Mouse (Mus musculus) sigmoid colon, adult 10 weeks (tissue): Measurements from ENCODE around the gene Acat1. TPM values are rescaled to one million over a fixed set of nuclear protein-coding genes. Genes with fewer than 3 reads are reported as not detected.

Experiments used
- polyA plus RNA-seq: library from polyadenylated mRNA; stranded (reverse); fragments of 350-450 nt; fragmentation: Illumina TruSeq; extraction: RNeasy Lipid Tissue Mini Kit (QIAGEN cat#74804); gene quantifications from one replicate; pipeline ENCODE4 v1.2.3, GENCODE M21; 2014; ENCODE audit warnings: low read depth, low replicate concordance

The Acat1 gene
- 111 TPM for polyA plus RNA-seq

DNA sequence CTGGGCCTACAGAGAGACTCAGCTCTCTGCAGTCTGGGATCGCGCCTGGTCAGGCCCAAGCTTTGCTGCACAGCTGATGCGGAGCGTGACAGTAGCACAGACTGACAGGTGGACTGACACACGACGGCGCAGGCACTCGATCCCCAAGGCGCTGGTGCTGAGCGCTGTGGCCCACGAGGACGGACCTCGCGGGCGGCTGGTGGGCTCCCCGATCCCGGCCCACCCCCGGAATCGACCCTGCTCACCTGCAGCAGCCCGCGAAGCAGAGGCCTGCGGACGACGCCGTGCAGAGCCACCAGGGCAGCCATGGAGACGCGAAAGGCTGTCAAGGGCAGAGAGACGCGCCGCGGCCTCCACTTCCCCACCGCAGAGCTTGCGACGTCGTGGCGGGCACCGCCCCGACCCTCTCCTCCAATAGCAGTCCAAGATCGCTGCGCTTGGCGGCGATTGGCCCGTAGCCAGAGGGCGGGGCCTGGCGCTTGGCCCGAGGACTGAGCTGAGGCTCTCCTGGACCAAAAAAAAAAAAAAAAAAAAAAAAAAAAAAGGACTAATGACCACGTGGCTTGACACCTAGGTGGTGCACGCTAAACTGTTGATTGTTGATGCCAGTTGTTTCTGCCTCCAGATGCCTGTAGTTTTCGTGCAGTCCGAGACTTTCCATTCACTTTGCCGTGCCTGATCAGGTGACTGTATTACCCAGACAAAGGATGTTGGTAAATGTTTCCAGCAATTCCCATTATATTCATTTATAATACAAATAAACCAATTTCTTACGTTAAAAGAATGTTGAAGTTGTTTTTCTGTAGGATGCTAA is at the start of gene Acat1:
TSS of gene Acat1 (minus strand) at position 415 of the 814 bp plus-strand sequence.

DNA sequence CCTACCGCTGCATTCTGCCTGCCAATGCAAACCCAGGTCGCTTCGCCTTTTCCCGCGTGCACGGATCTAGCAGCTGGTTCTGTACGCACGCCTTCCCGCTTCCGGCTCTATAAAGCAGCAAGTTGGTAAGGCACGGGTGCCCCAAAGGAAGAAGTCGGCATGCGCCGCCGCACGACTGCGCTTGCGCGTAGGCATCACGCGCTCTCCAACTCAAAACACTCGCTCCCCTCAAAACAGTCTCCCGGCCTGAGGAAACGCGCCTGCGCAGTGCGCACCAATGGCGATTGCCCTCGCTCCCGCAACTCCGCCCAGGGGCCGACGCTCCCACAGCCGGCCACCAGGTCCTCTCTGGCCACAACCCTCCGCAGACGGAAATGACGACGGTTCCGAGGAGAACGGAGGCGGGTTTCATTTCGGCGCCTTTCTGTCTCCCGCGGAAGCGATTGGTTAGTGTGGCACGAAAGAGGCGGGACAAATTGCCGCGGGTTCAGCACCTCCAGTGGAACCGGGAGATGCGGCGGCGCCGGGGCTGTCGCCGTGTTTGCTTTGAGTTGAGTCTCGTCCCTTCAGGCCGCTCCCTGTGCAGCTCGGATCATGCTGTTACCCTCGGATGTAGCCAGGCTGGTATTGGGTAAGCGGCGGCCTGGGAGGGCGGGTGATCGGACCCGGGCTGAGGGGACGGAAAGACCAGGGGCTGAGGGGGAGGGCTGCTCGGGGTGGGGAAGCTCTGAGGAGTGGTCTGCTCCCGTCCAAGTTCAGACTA is 73.4 kb downstream of the Acat1 start, which contains the start of the genes Atm and Npat:
TSS of gene Atm (minus strand) at position 183 of the 763 bp plus-strand sequence.
TSS of gene Npat (plus strand) at position 490 of the 763 bp plus-strand sequence.

Other genes with a start within 250 kb of the Acat1 start
- gene Kdelc2, start 226.4 kb downstream of the Acat1 start, polyA plus RNA-seq: 40.3 TPM
- 2.5 TPM for gene 4930550C14Rik, start 208.1 kb downstream of the Acat1 start, polyA plus RNA-seq
- 21.9 TPM for gene Atm, start 73.6 kb downstream of the Acat1 start, polyA plus RNA-seq
- 33.0 TPM for gene Npat, start 73.3 kb downstream of the Acat1 start, polyA plus RNA-seq
- 60.9 TPM for gene Cul5, start 59.6 kb upstream of the Acat1 start, polyA plus RNA-seq
- gene Rab39, start 95.8 kb upstream of the Acat1 start, polyA plus RNA-seq: 1.1 TPM
- 12.8 TPM for gene Slc35f2, start 161.2 kb upstream of the Acat1 start, polyA plus RNA-seq
- gene Sln, start 239.8 kb upstream of the Acat1 start, polyA plus RNA-seq: not detected